Mouse (Mus musculus): ENCODE measurements at regions not wholly inside any gene's neighbourhood (a gene's known extent, or its start where the extent isn't known, plus 50 kb on each side); places are given as distances from the start of the nearest gene placed in this dataset.
A peak's percentile ranks its signal among the peaks of the same experiment; 100 is the strongest.

- H3K27me3 ChIP-seq (ENCODE audit: low read depth, poor library complexity, severe bottlenecking) = no peaks in the 10 kb centered on the region
- no peaks in the 10 kb centered on the region for H3K36me3 ChIP-seq
- no peak overlapping the region for H3K27ac ChIP-seq
- DNase-seq (ENCODE audit: low spot score) = peak; percentile 28
- H3K9me3 ChIP-seq (replicated peaks) = no peaks in the 10 kb centered on the region
- no peaks in the 10 kb centered on the region for H3K4me1 ChIP-seq
- no peak overlapping the region for H3K4me3 ChIP-seq
Observed at GRCm38 (mm10) chrX:21828975-21829374, 84.1 kb upstream of the Gm28269 start.

- Histone ChIP-seq H3K27ac (no peak overlapping the region), H3K4me3 (no peak overlapping the region), H3K36me3 (no peaks in the 10 kb centered on the region), H3K4me1 (no peaks in the 10 kb centered on the region), H3K27me3 (ENCODE audit: low read depth, poor library complexity, severe bottlenecking) (no peaks in the 10 kb centered on the region), H3K9me3 (replicated peaks) (no peaks in the 10 kb centered on the region)
- DNase-seq (ENCODE audit: low spot score) = no peak
Observed at GRCm38 (mm10) chrX:21809212-21809611, 64.3 kb upstream of the Gm28269 start.

DNA sequence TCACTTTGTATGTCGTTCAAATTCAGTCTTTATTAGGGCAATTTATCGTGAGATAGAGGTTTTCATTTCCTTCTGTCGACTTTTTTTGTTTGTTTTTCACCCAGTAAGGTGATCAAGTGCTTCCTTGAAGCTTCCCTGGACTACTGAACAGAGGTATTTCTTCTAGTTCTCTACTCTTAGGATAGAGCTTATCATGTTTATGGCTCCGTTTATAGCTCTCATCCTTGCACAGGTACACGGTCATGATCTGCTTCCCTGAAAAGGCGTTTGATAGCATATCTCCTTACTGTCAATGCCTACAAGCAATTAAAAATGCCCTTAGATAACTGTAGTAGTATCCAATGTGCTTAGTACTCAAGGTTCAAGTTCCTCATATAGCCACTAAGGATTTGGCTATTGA lies 56.9 kb upstream of the Gm28269 start:
- no peaks in the 10 kb centered on the region for H3K9me3 ChIP-seq (replicated peaks)
- no peak overlapping the region for H3K27ac ChIP-seq
- H3K36me3 ChIP-seq = no peaks in the 10 kb centered on the region
- 88% methylated on average over 6 of the region's 6 CpGs for WGBS
- no peaks in the 10 kb centered on the region for H3K4me1 ChIP-seq
- no peak for DNase-seq (ENCODE audit: low spot score)
- H3K27me3 ChIP-seq (ENCODE audit: low read depth, poor library complexity, severe bottlenecking) = no peaks in the 10 kb centered on the region
- no peak overlapping the region for H3K4me3 ChIP-seq

Data from limb, embryonic 10.5 days (tissue).